Mouse (Mus musculus) adrenal gland, adult 18-20 months (tissue): ENCODE data around the gene 1700019N19Rik. TPM values are rescaled to one million over a fixed set of nuclear protein-coding genes. Genes with fewer than 3 reads are reported as not detected.

Source experiments
- DNase-seq, 2 experiments: peaks; one replicate each; pipeline ENCODE4 v3.0.0; 2021 to 2022; ENCODE audit warnings: low spot score in 2 of 2
- total RNA-seq, 2 experiments: library from RNA; stranded (reverse); gene quantifications; 1 replicate in 1 of 2; 2 replicates in 1 of 2; pipeline ENCODE4 v1.2.3; 2021

The 1700019N19Rik gene
- total RNA-seq, 2 experiments from 2014 or later: not detected

GRCm38 (mm10) chr19:58808864-58809263 lies 14.6 kb upstream of the 1700019N19Rik start:
- DNase-seq: no peak

GRCm38 (mm10) chr19:58806364-58806763 lies 12.1 kb upstream of the 1700019N19Rik start:
- DNase-seq: peak; percentile 64 to 71

- no peak for DNase-seq
These were observed 11.0 kb upstream of the 1700019N19Rik start for GRCm38 (mm10) chr19:58805191-58805779.

GRCm38 (mm10) chr19:58795114-58795669 lies 931 bp upstream of the 1700019N19Rik start:
- DNase-seq: no peak

GRCm38 (mm10) chr19:58789194-58789593 lies 5.1 kb downstream of the 1700019N19Rik start:
- no peak for DNase-seq

- peak in 1 of 2 experiments; percentile 7 for DNase-seq
These were observed 10.3 kb downstream of the 1700019N19Rik start for GRCm38 (mm10) chr19:58783938-58784337.

- DNase-seq: no peak
These were observed 12.7 kb downstream of the 1700019N19Rik start for GRCm38 (mm10) chr19:58781566-58781965.

GRCm38 (mm10) chr19:58776461-58776860 lies 17.8 kb downstream of the 1700019N19Rik start:
- no peak for DNase-seq

- DNase-seq: no peak
These were observed 26.9 kb downstream of the 1700019N19Rik start for GRCm38 (mm10) chr19:58767329-58767728.

- DNase-seq: peak in 1 of 2 experiments; percentile 9
These were observed 31.3 kb downstream of the 1700019N19Rik start for GRCm38 (mm10) chr19:58762848-58763541.

- DNase-seq: no peak
These were observed 31.9 kb downstream of the 1700019N19Rik start for GRCm38 (mm10) chr19:58762316-58762715.

GRCm38 (mm10) chr19:58759423-58759822 lies 34.8 kb downstream of the 1700019N19Rik start, which contains the start of gene Pnliprp2:
TSS of gene Pnliprp2 (plus strand) at chr19:58759719.
- no peak for DNase-seq

GRCm38 (mm10) chr19:58758871-58759270 lies 35.4 kb downstream of the 1700019N19Rik start:
- no peak for DNase-seq

- DNase-seq: no peak
These were observed 42.8 kb downstream of the 1700019N19Rik start for GRCm38 (mm10) chr19:58751504-58751903.

GRCm38 (mm10) chr19:58750822-58751221 lies 43.4 kb downstream of the 1700019N19Rik start:
- no peak for DNase-seq

GRCm38 (mm10) chr19:58747498-58748000 lies 46.7 kb downstream of the 1700019N19Rik start:
- no peak for DNase-seq

GRCm38 (mm10) chr19:58743736-58744135 lies 50.5 kb downstream of the 1700019N19Rik start:
- no peak for DNase-seq

GRCm38 (mm10) chr19:58742711-58743110 lies 51.5 kb downstream of the 1700019N19Rik start:
- DNase-seq: no peak

GRCm38 (mm10) chr19:58741036-58741435 lies 53.2 kb downstream of the 1700019N19Rik start:
- no peak for DNase-seq

- no peak for DNase-seq
These were observed 56.1 kb downstream of the 1700019N19Rik start for GRCm38 (mm10) chr19:58738111-58738510.
